Mouse (Mus musculus) kidney, adult 2 months (tissue): ENCODE measurements at regions not wholly inside any gene's neighbourhood (a gene's known extent, or its start where the extent isn't known, plus 50 kb on each side); places are given as distances from the start of the nearest gene placed in this dataset.

Source experiments
- CTCF ChIP-seq: fragments of 200-500 bp; conservative IDR thresholded peaks from 2 replicates; pipeline ENCODE4 v1.5.1; 2011; ENCODE audit warnings: low read depth, mild to moderate bottlenecking, control low read depth, low read length, moderate library complexity, mixed read lengths; ENCODE audit not compliant: insufficient read depth, insufficient read length
- POLR2A ChIP-seq: fragments of 200-500 bp; IDR thresholded peaks from one replicate; pipeline ENCODE4 v1.6.1; 2011; ENCODE audit warnings: low read depth, low read length, control low read depth

DNA sequence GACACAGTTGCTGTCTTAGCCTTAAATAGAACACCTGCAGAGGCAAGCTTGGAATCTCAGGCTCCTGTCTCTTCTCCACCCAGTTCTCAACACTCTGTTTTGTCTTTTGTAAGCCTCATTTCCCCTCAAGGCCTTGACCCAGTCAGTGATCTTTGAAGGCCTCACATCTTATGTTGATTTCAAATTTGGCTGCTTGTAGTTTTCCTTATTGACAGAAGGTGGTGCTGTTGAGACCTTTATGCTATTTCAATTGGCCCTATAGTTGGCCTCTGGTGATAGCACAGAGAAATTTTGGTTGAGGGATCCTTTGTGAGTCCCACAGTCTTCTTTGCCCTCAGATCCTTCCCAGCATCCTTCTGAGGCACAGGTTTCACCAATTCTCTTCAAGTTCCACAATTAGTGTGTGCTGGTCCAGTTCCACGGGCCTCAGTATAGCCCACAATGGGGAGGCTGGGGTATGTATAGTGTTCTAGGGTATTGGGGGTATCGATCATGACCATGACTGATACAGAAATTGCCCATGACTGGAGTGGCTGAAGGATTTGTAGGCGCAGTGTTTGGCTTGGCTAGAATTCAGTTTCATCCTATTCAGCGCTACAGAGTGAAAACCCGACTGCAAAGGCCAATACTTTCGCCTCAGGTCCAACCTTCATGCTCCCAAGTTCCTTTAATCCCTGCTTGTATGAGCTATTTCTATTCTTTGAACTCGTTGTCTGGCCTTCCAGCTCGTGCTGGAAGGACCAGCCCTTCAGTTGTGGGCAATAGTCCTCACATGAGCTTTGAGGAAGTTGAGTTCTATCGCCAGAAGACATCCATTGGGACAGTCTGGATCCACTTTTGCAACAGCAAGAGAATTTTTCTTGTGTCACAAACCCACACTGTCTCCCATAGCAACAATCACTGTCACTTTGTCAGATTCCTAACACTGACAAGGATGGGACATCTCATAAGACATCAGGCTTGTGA is 110.3 kb downstream of the 4933412E24Rik start:
- 0 out of 2 replicates have a peak, but pooled peaks have one; percentile 3 for TF ChIP-seq CTCF
- no peak for TF ChIP-seq POLR2A
